ENCODE assay signal across 8 mouse cellular contexts in genomic region chr7:141456739-141457138, GRCm38 (mm10). TPM values are rescaled to one million over a fixed set of nuclear protein-coding genes. Genes with fewer than 3 reads are reported as not detected.
DNase-seq lines count a peak whose midpoint lies in the region; ATAC-seq lines count a peak whose summit lies in the region.

No protein-coding gene starts in this region.

- no peak for ATAC-seq in limb, embryonic 13.5 days (ENCODE audit: low FRiP score, low read depth)
- ATAC-seq in forebrain, embryonic 15.5 days (replicated peaks) = no peak

- peaks cover 13% of the 10 kb centered on the region for H3K4me1 ChIP-seq in limb, embryonic 13.5 days
- peaks cover 37% of the 10 kb centered on the region for H3K4me1 ChIP-seq in limb, embryonic 10.5 days
- peaks cover 24% of the 10 kb centered on the region for H3K4me1 ChIP-seq in forebrain, embryonic 15.5 days

- 88% methylated on average over 6 of the region's 6 CpGs for WGBS in limb, embryonic 13.5 days
- WGBS in limb, embryonic 10.5 days = 86% methylated on average over 6 of the region's 6 CpGs
- WGBS in forebrain, embryonic 15.5 days = 94% methylated on average over 6 of the region's 6 CpGs

- H3K9me3 ChIP-seq in limb, embryonic 13.5 days = no peaks in the 10 kb centered on the region
- H3K9me3 ChIP-seq in limb, embryonic 10.5 days (replicated peaks) = no peaks in the 10 kb centered on the region
- no peaks in the 10 kb centered on the region for H3K9me3 ChIP-seq in forebrain, embryonic 15.5 days

- H3K4me3 ChIP-seq in limb, embryonic 13.5 days = no peak overlapping the region
- H3K4me3 ChIP-seq in limb, embryonic 10.5 days = no peak overlapping the region; the same call in 1 of the 2 replicates
- H3K4me3 ChIP-seq in forebrain, embryonic 15.5 days = 0 out of 2 replicates have a peak overlapping the region, but pooled peaks have one; percentile 88

- DNase-seq in cerebellum, adult 18-20 months = peak; percentile 28 to 37
- DNase-seq in cerebellum, adult 11 months = no peak
- DNase-seq in limb, embryonic 10.5 days (ENCODE audit: low spot score) = no peak
- DNase-seq in lung, postnatal 25 days (ENCODE audit: low spot score) = peak; percentile 72
- DNase-seq in layer of hippocampus, adult 8-10 months (ENCODE audit: low spot score in 2 of 2) = no peak
- no peak for DNase-seq in frontal cortex, adult 2 months (ENCODE audit: extremely low spot score in 1 of 2, low spot score in 1 of 2)

- H3K9ac ChIP-seq in limb, embryonic 13.5 days = no peak overlapping the region
- H3K9ac ChIP-seq in forebrain, embryonic 15.5 days (replicated peaks) = no peak overlapping the region

- no peak overlapping the region for H3K27ac ChIP-seq in limb, embryonic 13.5 days
- no peak overlapping the region for H3K27ac ChIP-seq in limb, embryonic 10.5 days
- no peak overlapping the region for H3K27ac ChIP-seq in forebrain, embryonic 15.5 days (replicated peaks)

- peaks cover 36% of the 10 kb centered on the region for H3K27me3 ChIP-seq in limb, embryonic 13.5 days
- peaks cover 53% of the 10 kb centered on the region for H3K27me3 ChIP-seq in limb, embryonic 10.5 days (ENCODE audit: low read depth, poor library complexity, severe bottlenecking)
- H3K27me3 ChIP-seq in forebrain, embryonic 15.5 days = peaks cover 22% of the 10 kb centered on the region

- H3K4me2 ChIP-seq in limb, embryonic 13.5 days (replicated peaks) = peak overlapping the region; percentile 97
- no peak overlapping the region; the same call in 1 of the 2 replicates for H3K4me2 ChIP-seq in forebrain, embryonic 15.5 days (replicated peaks)

- peaks cover 10% of the 10 kb centered on the region for H3K36me3 ChIP-seq in limb, embryonic 13.5 days
- peaks cover 12% of the 10 kb centered on the region for H3K36me3 ChIP-seq in limb, embryonic 10.5 days
- peaks cover 16% of the 10 kb centered on the region for H3K36me3 ChIP-seq in forebrain, embryonic 15.5 days

RNA-seq across cellular contexts. Expression of gene Pnpla2, which starts 1.7 kb away (rescaled TPM):
- polyA plus RNA-seq in limb, embryonic 13.5 days (2015; fragmentation: Nextera tagmentation; extraction: Ambion mirVana) = 13.9 and 14.7 TPM in 2 replicates
- polyA plus RNA-seq in limb, embryonic 10.5 days (2016; fragmentation: Nextera tagmentation; extraction: Ambion mirVana) = 11.6 and 12.4 TPM in 2 replicates
- polyA plus RNA-seq in forebrain, embryonic 15.5 days (2015; fragmentation: Nextera tagmentation; extraction: Ambion mirVana) = 21.5 and 22.0 TPM in 2 replicates
- total RNA-seq in layer of hippocampus, adult 8-10 months (2022) = 10 to 100 TPM; 23.0 to 31.8 (median 24.3) TPM
- 27.5 and 29.8 TPM in 2 replicates for polyA plus RNA-seq in frontal cortex, adult 2 months (2012; rRNA removed)

RNA-seq across cellular contexts. Expression of gene Cracr2b, which starts 4.2 kb away (rescaled TPM):
- 13.5 and 14.3 TPM in 2 replicates for polyA plus RNA-seq in limb, embryonic 13.5 days (2015; fragmentation: Nextera tagmentation; extraction: Ambion mirVana)
- polyA plus RNA-seq in limb, embryonic 10.5 days (2016; fragmentation: Nextera tagmentation; extraction: Ambion mirVana) = 7.0 and 7.8 TPM in 2 replicates
- polyA plus RNA-seq in forebrain, embryonic 15.5 days (2015; fragmentation: Nextera tagmentation; extraction: Ambion mirVana) = 5.0 and 8.5 TPM in 2 replicates
- total RNA-seq in layer of hippocampus, adult 8-10 months (2022) = 1 to 10 TPM; 4.0 to 5.8 (median 4.9) TPM
- polyA plus RNA-seq in frontal cortex, adult 2 months (2012; rRNA removed) = 5.1 and 8.7 TPM in 2 replicates

RNA-seq across cellular contexts. Expression of gene Rplp2, which starts 9.6 kb away (rescaled TPM):
- 1,214 and 1,220 TPM in 2 replicates for polyA plus RNA-seq in limb, embryonic 13.5 days (2015; fragmentation: Nextera tagmentation; extraction: Ambion mirVana)
- 1,138 and 1,369 TPM in 2 replicates for polyA plus RNA-seq in limb, embryonic 10.5 days (2016; fragmentation: Nextera tagmentation; extraction: Ambion mirVana)
- polyA plus RNA-seq in forebrain, embryonic 15.5 days (2015; fragmentation: Nextera tagmentation; extraction: Ambion mirVana) = 820 and 834 TPM in 2 replicates
- total RNA-seq in layer of hippocampus, adult 8-10 months (2022) = 100 to 1,000 TPM; 490 to 734 (median 578) TPM
- 556 and 592 TPM in 2 replicates for polyA plus RNA-seq in frontal cortex, adult 2 months (2012; rRNA removed)

RNA-seq across cellular contexts. Expression of gene Cd151, which starts 10.5 kb away (rescaled TPM):
- polyA plus RNA-seq in limb, embryonic 13.5 days (2015; fragmentation: Nextera tagmentation; extraction: Ambion mirVana) = 12.6 and 14.6 TPM in 2 replicates
- polyA plus RNA-seq in limb, embryonic 10.5 days (2016; fragmentation: Nextera tagmentation; extraction: Ambion mirVana) = 14.0 and 15.8 TPM in 2 replicates
- polyA plus RNA-seq in forebrain, embryonic 15.5 days (2015; fragmentation: Nextera tagmentation; extraction: Ambion mirVana) = 15.9 and 18.6 TPM in 2 replicates
- total RNA-seq in layer of hippocampus, adult 8-10 months (2022) = 10 to 100 TPM; 27.3 to 42.2 (median 32.0) TPM
- polyA plus RNA-seq in frontal cortex, adult 2 months (2012; rRNA removed) = 61.0 and 61.7 TPM in 2 replicates

RNA-seq across cellular contexts. Expression of gene Pidd1, which starts 12.9 kb away (rescaled TPM):
- 11.7 and 12.0 TPM in 2 replicates for polyA plus RNA-seq in limb, embryonic 13.5 days (2015; fragmentation: Nextera tagmentation; extraction: Ambion mirVana)
- 26.8 and 30.0 TPM in 2 replicates for polyA plus RNA-seq in limb, embryonic 10.5 days (2016; fragmentation: Nextera tagmentation; extraction: Ambion mirVana)
- polyA plus RNA-seq in forebrain, embryonic 15.5 days (2015; fragmentation: Nextera tagmentation; extraction: Ambion mirVana) = 7.8 and 9.5 TPM in 2 replicates
- 1 to 10 TPM; 1.1 to 2.0 (median 1.5) TPM for total RNA-seq in layer of hippocampus, adult 8-10 months (2022)
- 3.3 and 3.5 TPM in 2 replicates for polyA plus RNA-seq in frontal cortex, adult 2 months (2012; rRNA removed)

Comparison
In these comparisons a context has a peak if more than half of its experiments do, and no peak if none do; other contexts are left out.
1. DNase-seq: peak in cerebellum, adult 18-20 months (2 of 2) and lung, postnatal 25 days (single experiment); none in cerebellum, adult 11 months (single experiment), limb, embryonic 10.5 days (single experiment), layer of hippocampus, adult 8-10 months (0 of 2) and frontal cortex, adult 2 months (0 of 2).